Mouse (Mus musculus) intestine, postnatal 0 days (tissue): Measurements from ENCODE around the gene Dusp16. TPM values are rescaled to one million over a fixed set of nuclear protein-coding genes. Genes with fewer than 3 reads are reported as not detected.

Source experiments
- ATAC-seq: fragments of 200-750 bp; cut with Nextera tagmentation; 2 replicates; pipeline ENCODE4 v1.8.0; 2017; ENCODE audit warnings: mild to moderate bottlenecking, moderate TSS enrichment, moderate library complexity
- H3K27ac ChIP-seq: fragments of 300-500 bp; sonication (generic); 2 replicates; pipeline ENCODE4 v1.5.1; 2014; ENCODE audit warnings: mild to moderate bottlenecking, low read depth, low read length, moderate library complexity
- H3K27me3 ChIP-seq: fragments of 300-500 bp; sonication (generic); replicated peaks from 2 replicates; pipeline ENCODE4 v1.6.1; 2014; ENCODE audit warnings: low read length, mixed read lengths; ENCODE audit not compliant: control insufficient read depth, insufficient read depth
- H3K36me3 ChIP-seq: fragments of 300-500 bp; sonication (generic); 2 replicates; pipeline ENCODE4 v1.6.1; 2014; ENCODE audit warnings: mild to moderate bottlenecking, moderate library complexity; ENCODE audit not compliant: control insufficient read depth, insufficient read depth
- H3K4me1 ChIP-seq: fragments of 300-500 bp; sonication (generic); replicated peaks from 2 replicates; pipeline ENCODE4 v1.6.1; 2014; ENCODE audit warnings: antibody characterized with exemption, low read length, mixed read lengths; ENCODE audit not compliant: control insufficient read depth, insufficient read depth
- H3K4me2 ChIP-seq: fragments of 300-500 bp; sonication (generic); replicated peaks from 2 replicates; pipeline ENCODE4 v1.6.1; 2014; ENCODE audit warnings: low read depth, mild to moderate bottlenecking, moderate library complexity
- H3K4me3 ChIP-seq: fragments of 300-500 bp; sonication (generic); 2 replicates; pipeline ENCODE4 v1.5.1; 2014; ENCODE audit warnings: low read depth, low read length
- H3K9ac ChIP-seq: fragments of 300-500 bp; sonication (generic); 2 replicates; pipeline ENCODE4 v1.6.1; 2014; ENCODE audit warnings: mild to moderate bottlenecking, low read depth, low read length
- H3K9me3 ChIP-seq: fragments of 300-500 bp; sonication (generic); 2 replicates; pipeline ENCODE4 v1.6.1; 2016; ENCODE audit warnings: mixed run types; ENCODE audit not compliant: control insufficient read depth
- CTCF ChIP-seq: sonication (generic); IDR thresholded peaks from 2 replicates; pipeline ENCODE4 v1.5.1; 2016; ENCODE audit warnings: low read depth, mild to moderate bottlenecking, control low read depth, antibody characterized with exemption, moderate library complexity
- whole genome bisulfite sequencing: fragments of 180-500 bp; shearing (Covaris S2); extraction: QIAGEN DNeasy Blood & Tissue Kit; methylation state at CpG from one replicate; pipeline ENCODE4 v1.1.7; 2014; 5-methylcytosine and 5-hydroxymethylcytosine counted together
- polyA plus RNA-seq: library from polyadenylated mRNA; unstranded; fragments of >200 nt; fragmentation: Nextera tagmentation; extraction: Ambion mirVana; gene quantifications from 2 replicates; pipeline ENCODE4 v1.2.1, GENCODE M21; 2015

Dusp16 gene
- polyA plus RNA-seq, 1 experiment from 2014 or later, result 6.7 TPM

DNA sequence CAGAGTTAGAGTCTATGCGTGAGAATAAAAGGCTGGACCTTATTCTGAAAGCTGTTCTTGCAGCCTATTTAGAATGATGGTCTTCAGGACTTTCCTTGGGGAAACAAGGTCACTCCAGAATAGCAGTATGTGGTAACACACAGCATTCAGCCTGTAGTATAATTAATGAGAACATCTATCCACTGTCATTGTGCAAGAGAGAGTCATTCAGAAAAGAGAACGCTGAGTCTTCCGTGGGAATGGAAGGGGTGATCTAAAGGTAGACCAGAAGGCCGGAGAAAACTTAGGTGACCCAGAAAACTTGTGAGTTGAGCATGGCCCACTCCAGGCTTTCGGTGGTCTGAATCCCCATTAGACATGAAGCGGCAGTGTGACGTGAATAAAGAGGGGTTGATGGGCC lies 90.2 kb downstream of the Dusp16 start:
- no peak overlapping the region for H3K27ac ChIP-seq
- no peak overlapping the region for H3K4me2 ChIP-seq
- no peaks in the 10 kb centered on the region for H3K36me3 ChIP-seq
- ATAC-seq, result no peak
- no peak overlapping the region for H3K4me3 ChIP-seq
- no peaks in the 10 kb centered on the region for H3K4me1 ChIP-seq
- no peaks in the 10 kb centered on the region for H3K9me3 ChIP-seq
- no peak overlapping the region for H3K9ac ChIP-seq
- 95% methylated on average over 7 of the region's 7 CpGs for WGBS
- TF ChIP-seq CTCF, result no peak
- H3K27me3 ChIP-seq, result no peaks in the 10 kb centered on the region

DNA sequence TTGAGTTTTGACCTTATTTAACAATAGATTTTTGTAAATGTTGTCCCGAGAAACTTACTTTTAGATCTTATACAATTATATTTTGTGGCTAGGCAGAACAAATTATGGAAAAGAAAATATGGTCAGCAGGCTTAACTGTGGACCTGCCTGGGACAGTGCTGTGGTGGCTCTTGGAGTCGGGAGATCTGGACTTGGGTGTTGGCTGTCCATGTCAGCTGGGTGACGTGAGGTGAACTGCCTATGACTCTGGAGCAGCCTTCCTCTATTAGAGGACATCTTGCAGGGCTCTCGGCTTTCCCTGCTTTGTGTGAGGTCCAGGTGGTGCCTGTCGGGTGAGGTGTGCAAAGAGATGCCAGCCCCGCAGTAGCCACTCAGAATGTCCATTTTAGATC lies 91.2 kb downstream of the Dusp16 start:
- H3K36me3 ChIP-seq, result no peaks in the 10 kb centered on the region
- 66% methylated on average over 6 of the region's 6 CpGs for WGBS
- H3K27ac ChIP-seq, result peak overlapping the region; percentile 75
- no peak for TF ChIP-seq CTCF
- no peaks in the 10 kb centered on the region for H3K4me1 ChIP-seq
- H3K9ac ChIP-seq, result no peak overlapping the region
- H3K4me3 ChIP-seq, result no peak overlapping the region
- no peaks in the 10 kb centered on the region for H3K9me3 ChIP-seq
- H3K4me2 ChIP-seq, result no peak overlapping the region
- no peaks in the 10 kb centered on the region for H3K27me3 ChIP-seq
- ATAC-seq, result peak; percentile 62; the same call in 1 of the 2 replicates

DNA sequence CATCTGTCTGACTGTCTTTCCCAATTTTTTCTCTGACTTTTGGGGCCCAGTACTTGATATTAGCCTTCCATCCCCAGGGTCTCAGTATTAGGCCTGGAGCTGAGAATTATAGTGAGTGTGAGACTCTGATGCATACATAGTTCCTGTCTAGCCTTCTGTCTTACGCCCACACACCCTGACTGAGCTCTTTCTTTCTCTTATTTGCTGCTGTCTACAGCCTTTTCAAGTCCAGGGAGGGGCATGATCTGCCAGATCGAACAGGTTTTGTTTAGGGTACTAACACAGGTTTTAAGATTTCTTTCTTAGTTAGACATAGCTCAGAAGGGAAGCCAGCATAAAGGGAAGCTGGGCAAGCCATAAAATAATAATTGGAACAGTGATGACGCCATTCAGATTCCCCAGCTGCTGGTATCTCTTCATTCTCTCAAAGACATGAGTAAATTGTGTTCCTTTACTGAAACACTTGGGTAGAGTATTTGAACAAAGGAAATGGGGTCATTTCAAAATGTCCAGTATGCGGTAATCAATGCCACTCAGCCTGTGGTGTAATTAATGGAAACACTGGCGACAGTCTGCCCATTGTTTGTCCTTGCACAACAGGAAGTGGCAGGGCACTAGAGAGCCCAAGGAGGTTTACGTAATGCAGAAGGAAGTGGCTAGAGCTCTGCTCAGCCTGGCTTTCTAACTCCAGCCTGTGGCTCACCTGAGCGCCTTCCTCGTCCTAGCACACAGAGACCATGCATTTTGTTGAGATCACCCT lies 91.8 kb downstream of the Dusp16 start:
- WGBS, result 35% methylated on average over 8 of the region's 8 CpGs
- ATAC-seq, result peak; percentile 96

DNA sequence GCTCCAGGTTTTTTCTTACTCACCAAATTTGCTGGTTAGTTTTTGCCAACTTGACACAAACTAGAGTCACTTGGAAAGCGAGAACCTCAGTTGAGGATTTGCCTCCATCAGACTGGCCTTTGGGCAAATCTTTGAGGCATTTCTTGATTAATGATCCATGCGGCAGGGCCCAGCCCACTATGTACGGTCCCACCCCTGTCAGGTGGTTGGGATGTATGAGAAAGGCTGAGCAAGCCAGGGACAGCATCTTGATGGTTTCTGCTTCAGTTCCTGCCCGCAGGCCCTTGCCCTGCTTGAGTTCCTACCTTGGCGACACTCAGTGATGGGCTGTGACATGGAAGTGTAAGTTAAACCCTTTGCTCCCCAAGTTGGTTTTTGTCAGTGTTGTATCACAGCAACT lies 94.2 kb downstream of the Dusp16 start:
- H3K27ac ChIP-seq, result no peak overlapping the region
- TF ChIP-seq CTCF, result no peak
- H3K4me1 ChIP-seq, result peaks cover 9% of the 10 kb centered on the region; the same call in 1 of the 2 replicates
- H3K4me2 ChIP-seq, result no peak overlapping the region
- H3K9ac ChIP-seq, result no peak overlapping the region
- no peak overlapping the region for H3K4me3 ChIP-seq
- ATAC-seq, result no peak
- H3K27me3 ChIP-seq, result no peaks in the 10 kb centered on the region
- WGBS, result 96% methylated on average over 5 of the region's 5 CpGs
- H3K36me3 ChIP-seq, result no peaks in the 10 kb centered on the region
- no peaks in the 10 kb centered on the region for H3K9me3 ChIP-seq

More for the DNA sequence above, 91.8 kb downstream of the Dusp16 start:
- H3K27ac ChIP-seq, result peak overlapping the region; percentile 75
- H3K27me3 ChIP-seq, result no peaks in the 10 kb centered on the region
- TF ChIP-seq CTCF, result no peak
- no peaks in the 10 kb centered on the region for H3K9me3 ChIP-seq
- H3K9ac ChIP-seq, result no peak overlapping the region
- H3K4me2 ChIP-seq, result no peak overlapping the region
- H3K4me1 ChIP-seq, result no peaks in the 10 kb centered on the region
- no peaks in the 10 kb centered on the region for H3K36me3 ChIP-seq
- H3K4me3 ChIP-seq, result no peak overlapping the region

DNA sequence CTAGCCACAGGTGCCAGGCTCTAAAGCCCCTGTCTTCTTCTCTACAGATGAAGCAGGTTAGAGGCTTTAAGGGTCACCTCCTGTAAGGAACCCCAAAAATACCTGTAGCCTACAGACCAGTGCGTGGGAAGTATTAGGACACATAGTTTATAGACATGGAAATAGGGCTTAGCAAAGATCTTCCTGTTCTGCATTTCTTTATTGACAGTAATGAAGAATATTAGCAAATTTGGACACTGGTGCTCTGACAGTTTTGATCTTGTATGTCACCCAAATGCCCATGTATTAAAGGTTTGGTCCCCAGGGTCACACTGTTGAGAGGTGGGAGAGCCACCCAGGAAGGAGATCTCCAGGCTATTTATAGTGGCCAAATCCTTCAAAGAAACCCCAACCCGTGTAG lies 95.9 kb downstream of the Dusp16 start:
- no peak for TF ChIP-seq CTCF
- no peak overlapping the region for H3K9ac ChIP-seq
- H3K4me3 ChIP-seq, result no peak overlapping the region
- peaks cover 9% of the 10 kb centered on the region; the same call in 1 of the 2 replicates for H3K4me1 ChIP-seq
- no peaks in the 10 kb centered on the region for H3K36me3 ChIP-seq
- H3K27ac ChIP-seq, result no peak overlapping the region
- 88% methylated on average over 2 of the region's 2 CpGs for WGBS
- no peaks in the 10 kb centered on the region for H3K9me3 ChIP-seq
- ATAC-seq, result no peak
- H3K27me3 ChIP-seq, result no peaks in the 10 kb centered on the region
- no peak overlapping the region for H3K4me2 ChIP-seq

DNA sequence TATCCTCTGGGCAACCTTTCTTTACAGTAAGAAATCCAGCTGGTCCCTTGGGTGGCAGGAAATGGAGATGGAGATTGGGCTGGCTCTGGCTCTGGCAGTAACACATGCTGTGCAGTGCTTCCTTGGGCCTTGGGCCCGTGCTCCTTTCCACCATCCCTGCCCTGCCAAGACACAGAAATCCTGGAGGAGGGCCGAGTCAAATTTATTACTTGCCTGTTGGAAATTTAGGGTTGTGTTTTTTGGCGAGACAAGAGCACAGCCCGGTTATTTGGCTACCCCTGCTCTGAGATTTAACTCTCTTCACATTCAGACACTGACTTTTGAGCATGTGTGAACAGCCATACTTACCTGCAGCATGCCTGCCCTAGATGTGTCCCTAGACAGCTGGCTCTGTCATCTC lies 96.3 kb downstream of the Dusp16 start:
- TF ChIP-seq CTCF, result no peak
- Histone ChIP-seq H3K4me3 (no peak overlapping the region), H3K4me1 (peaks cover 9% of the 10 kb centered on the region; the same call in 1 of the 2 replicates), H3K4me2 (no peak overlapping the region), H3K9me3 (no peaks in the 10 kb centered on the region), H3K27me3 (no peaks in the 10 kb centered on the region), H3K9ac (no peak overlapping the region), H3K27ac (no peak overlapping the region), H3K36me3 (no peaks in the 10 kb centered on the region)
- WGBS, result 63% methylated on average over 4 of the region's 4 CpGs
- no peak for ATAC-seq
